Mouse (Mus musculus) kidney, embryonic 14.5 days (tissue): Measurements from ENCODE around the gene Nr4a3. TPM values are rescaled to one million over a fixed set of nuclear protein-coding genes. Genes with fewer than 3 reads are reported as not detected.

Experiments
- ATAC-seq: fragments of 200-750 bp; cut with Nextera tagmentation; 2 replicates; pipeline ENCODE4 v1.8.0; 2017; ENCODE audit warnings: moderate number of reproducible peaks, mild to moderate bottlenecking, moderate TSS enrichment, moderate library complexity; ENCODE audit not compliant: low FRiP score, low TSS enrichment
- H3K27ac ChIP-seq: fragments of 300-500 bp; sonication (generic); 2 replicates; pipeline ENCODE4 v1.5.1; 2014; ENCODE audit warnings: low read depth, mild to moderate bottlenecking, low read length, moderate library complexity, mixed read lengths
- H3K27me3 ChIP-seq: fragments of 300-500 bp; sonication (generic); 2 replicates; pipeline ENCODE4 v1.6.1; 2014; ENCODE audit warnings: mild to moderate bottlenecking, low read length; ENCODE audit not compliant: control insufficient read depth, insufficient read depth
- H3K36me3 ChIP-seq: fragments of 300-500 bp; sonication (generic); 2 replicates; pipeline ENCODE4 v1.6.1; 2014; ENCODE audit warnings: low read length, mixed read lengths; ENCODE audit not compliant: control insufficient read depth, insufficient read depth
- H3K4me1 ChIP-seq: fragments of 300-500 bp; sonication (generic); 2 replicates; pipeline ENCODE4 v1.6.1; 2014; ENCODE audit warnings: low read length, mixed read lengths; ENCODE audit not compliant: control insufficient read depth, insufficient read depth
- H3K4me2 ChIP-seq: fragments of 300-500 bp; sonication (generic); replicated peaks from 2 replicates; pipeline ENCODE4 v1.6.1; 2014; ENCODE audit warnings: low read depth, mild to moderate bottlenecking, low read length
- H3K4me3 ChIP-seq: fragments of 300-500 bp; sonication (generic); 2 replicates; pipeline ENCODE4 v1.5.1; 2014; ENCODE audit warnings: mild to moderate bottlenecking, low read length
- H3K9ac ChIP-seq: fragments of 300-500 bp; sonication (generic); 2 replicates; pipeline ENCODE4 v1.6.1; 2014; ENCODE audit warnings: low read depth, mild to moderate bottlenecking, low read length, moderate library complexity
- H3K9me3 ChIP-seq: fragments of 300-500 bp; sonication (generic); 2 replicates; pipeline ENCODE4 v1.6.1; 2016; ENCODE audit warnings: low read length; ENCODE audit not compliant: control insufficient read depth
- WGBS: fragments of 180-500 bp; shearing (Covaris S2); extraction: QIAGEN DNeasy Blood & Tissue Kit; methylation state at CpG from one replicate; pipeline ENCODE4 v1.1.7; 2014; 5-methylcytosine and 5-hydroxymethylcytosine counted together
- polyA plus RNA-seq: library from polyadenylated mRNA; unstranded; fragments of >200 nt; fragmentation: Nextera tagmentation; extraction: Ambion mirVana; gene quantifications from 2 replicates; pipeline ENCODE4 v1.2.1, GENCODE M21; 2014

Gene Nr4a3
- polyA plus RNA-seq, 1 experiment from 2014 or later: 0.08 TPM

- no peak overlapping the region for H3K4me2 ChIP-seq
- no peak overlapping the region for H3K27ac ChIP-seq
- WGBS: 61% methylated on average over 8 of the region's 8 CpGs
Measured at GRCm38 (mm10) chr4:48079285-48080039, 34.5 kb downstream of the Nr4a3 start.

DNA sequence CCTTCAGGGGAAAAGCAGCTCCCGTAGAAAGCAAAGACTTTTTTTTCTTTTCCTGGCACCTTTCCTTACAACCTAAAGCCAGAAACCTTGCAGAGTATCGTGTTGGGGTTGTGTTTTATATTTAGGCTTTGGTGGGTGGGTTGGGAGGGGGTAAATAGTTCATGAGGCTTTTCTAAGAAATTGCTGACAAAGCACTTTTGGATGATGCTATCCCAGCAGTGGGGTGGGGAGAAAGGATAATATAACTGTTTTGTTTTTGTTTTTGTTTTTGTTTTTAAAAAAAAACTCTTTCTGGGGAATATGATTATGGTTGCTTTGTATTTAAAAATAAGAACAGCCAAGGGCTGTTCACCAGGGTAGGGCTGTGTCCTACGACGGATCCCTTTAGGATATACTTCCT is 38.5 kb downstream of the Nr4a3 start:
- Histone ChIP-seq H3K36me3 (no peaks in the 10 kb centered on the region), H3K27me3 (no peaks in the 10 kb centered on the region), H3K4me3 (no peak overlapping the region), H3K9ac (no peak overlapping the region), H3K4me1 (no peaks in the 10 kb centered on the region), H3K27ac (no peak overlapping the region), H3K9me3 (no peaks in the 10 kb centered on the region), H3K4me2 (no peak overlapping the region)
- WGBS: 87% methylated on average over 4 of the region's 4 CpGs
- no peak for ATAC-seq

More at GRCm38 (mm10) chr4:48079285-48080039, 34.5 kb downstream of the Nr4a3 start:
- H3K36me3 ChIP-seq: no peaks in the 10 kb centered on the region
- H3K9ac ChIP-seq: no peak overlapping the region
- no peak overlapping the region for H3K4me3 ChIP-seq
- H3K27me3 ChIP-seq: no peaks in the 10 kb centered on the region
- no peaks in the 10 kb centered on the region for H3K4me1 ChIP-seq
- H3K9me3 ChIP-seq: no peaks in the 10 kb centered on the region
- no peak for ATAC-seq

- H3K27ac ChIP-seq: no peak overlapping the region
- no peak overlapping the region for H3K4me2 ChIP-seq
- H3K9ac ChIP-seq: no peak overlapping the region
- 66% methylated on average over 6 of the region's 6 CpGs for WGBS
- no peak for ATAC-seq
- H3K9me3 ChIP-seq: no peaks in the 10 kb centered on the region
- no peak overlapping the region for H3K4me3 ChIP-seq
- no peaks in the 10 kb centered on the region for H3K27me3 ChIP-seq
- H3K4me1 ChIP-seq: no peaks in the 10 kb centered on the region
- H3K36me3 ChIP-seq: no peaks in the 10 kb centered on the region
Measured at GRCm38 (mm10) chr4:48086609-48087008, 41.7 kb downstream of the Nr4a3 start.

- Histone ChIP-seq H3K4me3 (no peak overlapping the region), H3K27me3 (no peaks in the 10 kb centered on the region), H3K27ac (no peak overlapping the region), H3K36me3 (no peaks in the 10 kb centered on the region), H3K9me3 (no peaks in the 10 kb centered on the region), H3K4me2 (no peak overlapping the region), H3K9ac (no peak overlapping the region), H3K4me1 (no peaks in the 10 kb centered on the region)
- WGBS: 84% methylated on average over 6 of the region's 6 CpGs
- no peak for ATAC-seq
Measured at GRCm38 (mm10) chr4:48087497-48087896, 42.5 kb downstream of the Nr4a3 start.

DNA sequence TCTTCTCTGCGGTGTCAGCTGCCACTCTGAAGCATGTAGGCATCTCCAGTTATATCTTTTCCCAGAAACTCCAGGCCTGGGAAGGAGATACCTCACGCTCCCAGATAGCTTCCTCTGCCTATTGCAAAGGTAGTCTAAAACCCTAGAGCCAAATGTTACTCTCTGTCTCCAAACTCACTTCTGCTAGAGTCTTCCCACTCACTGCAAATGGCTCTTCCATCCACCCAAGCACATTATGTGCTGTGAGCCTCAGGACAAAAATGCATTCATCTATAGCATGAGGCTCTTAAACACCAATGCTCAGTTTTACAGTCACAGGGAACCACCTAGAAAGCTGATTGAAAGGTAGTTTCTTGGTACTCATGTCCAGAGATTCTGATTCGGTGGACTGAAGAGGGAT is 48.3 kb downstream of the Nr4a3 start:
- Histone ChIP-seq H3K27me3 (no peaks in the 10 kb centered on the region), H3K4me3 (no peak overlapping the region), H3K9me3 (no peaks in the 10 kb centered on the region), H3K4me2 (no peak overlapping the region), H3K27ac (no peak overlapping the region), H3K4me1 (no peaks in the 10 kb centered on the region), H3K36me3 (no peaks in the 10 kb centered on the region), H3K9ac (no peak overlapping the region)
- 85% methylated on average over 3 of the region's 3 CpGs for WGBS
- ATAC-seq: no peak

- H3K4me3 ChIP-seq: no peak overlapping the region
- H3K27ac ChIP-seq: no peak overlapping the region
- no peaks in the 10 kb centered on the region for H3K27me3 ChIP-seq
- H3K9ac ChIP-seq: no peak overlapping the region
- H3K36me3 ChIP-seq: no peaks in the 10 kb centered on the region
- WGBS: 89% methylated on average over 8 of the region's 8 CpGs
- H3K4me1 ChIP-seq: no peaks in the 10 kb centered on the region
- no peak overlapping the region for H3K4me2 ChIP-seq
- H3K9me3 ChIP-seq: no peaks in the 10 kb centered on the region
- no peak for ATAC-seq
Measured at GRCm38 (mm10) chr4:48100217-48100616, 55.3 kb downstream of the Nr4a3 start.

GRCm38 (mm10) chr4:48101981-48102380 is 57.0 kb downstream of the Nr4a3 start:
- H3K9me3 ChIP-seq: no peaks in the 10 kb centered on the region
- H3K4me3 ChIP-seq: no peak overlapping the region
- H3K9ac ChIP-seq: no peak overlapping the region
- WGBS: 76% methylated on average over 2 of the region's 2 CpGs
- no peak overlapping the region for H3K4me2 ChIP-seq
- H3K27ac ChIP-seq: no peak overlapping the region
- H3K27me3 ChIP-seq: no peaks in the 10 kb centered on the region
- no peaks in the 10 kb centered on the region for H3K36me3 ChIP-seq
- no peaks in the 10 kb centered on the region for H3K4me1 ChIP-seq
- no peak for ATAC-seq

- no peak overlapping the region for H3K4me2 ChIP-seq
- ATAC-seq: no peak
- H3K4me3 ChIP-seq: no peak overlapping the region
- 76% methylated on average over 5 of the region's 5 CpGs for WGBS
- H3K9ac ChIP-seq: no peak overlapping the region
- H3K27me3 ChIP-seq: no peaks in the 10 kb centered on the region
- H3K27ac ChIP-seq: no peak overlapping the region
- no peaks in the 10 kb centered on the region for H3K9me3 ChIP-seq
- H3K4me1 ChIP-seq: no peaks in the 10 kb centered on the region
- H3K36me3 ChIP-seq: no peaks in the 10 kb centered on the region
Measured at GRCm38 (mm10) chr4:48105387-48105786, 60.4 kb downstream of the Nr4a3 start.

- WGBS: 87% methylated on average over 6 of the region's 6 CpGs
- no peaks in the 10 kb centered on the region for H3K9me3 ChIP-seq
- H3K4me2 ChIP-seq: no peak overlapping the region
- H3K27me3 ChIP-seq: no peaks in the 10 kb centered on the region
- H3K9ac ChIP-seq: no peak overlapping the region
- no peak overlapping the region for H3K27ac ChIP-seq
- ATAC-seq: no peak
- no peaks in the 10 kb centered on the region for H3K4me1 ChIP-seq
- no peaks in the 10 kb centered on the region for H3K36me3 ChIP-seq
- H3K4me3 ChIP-seq: no peak overlapping the region
Measured at GRCm38 (mm10) chr4:48107086-48107485, 62.1 kb downstream of the Nr4a3 start.
